Mouse (Mus musculus): ENCODE data around the gene Dnah5. TPM values are rescaled to one million over a fixed set of nuclear protein-coding genes. Genes with fewer than 3 reads are reported as not detected.

Gene Dnah5
- polyA plus RNA-seq, 1 experiment from 2014 or later, result 0.33 TPM

- Histone ChIP-seq H3K9me3 (ENCODE audit: control insufficient read depth, low read length) (no peaks in the 10 kb centered on the region), H3K4me3 (replicated peaks; ENCODE audit: low read length) (no peak overlapping the region), H3K36me3 (replicated peaks; ENCODE audit: control insufficient read depth, insufficient read depth) (no peaks in the 10 kb centered on the region), H3K4me1 (replicated peaks; ENCODE audit: control insufficient read depth, insufficient read depth, low read length) (peaks cover 5% of the 10 kb centered on the region; the same call in 1 of the 2 replicates), H3K27ac (peak overlapping the region; percentile 33; the same call in 1 of the 2 replicates), H3K4me2 (replicated peaks) (no peak overlapping the region), H3K27me3 (ENCODE audit: control insufficient read depth, insufficient read depth, low read length) (peaks cover 10% of the 10 kb centered on the region), H3K9ac (no peak overlapping the region)
- WGBS, result 25% methylated on average over 8 of the region's 8 CpGs
- DNase-seq (ENCODE audit: low spot score) (no peak), ATAC-seq (ENCODE audit: low FRiP score) (no peak)
Measured at GRCm38 (mm10) chr15:28216358-28216757, 12.8 kb downstream of the Dnah5 start.

GRCm38 (mm10) chr15:28227316-28227715 lies 23.8 kb downstream of the Dnah5 start:
- no peak overlapping the region for H3K4me3 ChIP-seq (replicated peaks; ENCODE audit: low read length)
- DNase-seq (ENCODE audit: low spot score) (no peak), ATAC-seq (ENCODE audit: low FRiP score) (no peak)
- no peaks in the 10 kb centered on the region for H3K36me3 ChIP-seq (replicated peaks; ENCODE audit: control insufficient read depth, insufficient read depth)
- H3K9ac ChIP-seq, result no peak overlapping the region
- H3K4me2 ChIP-seq (replicated peaks), result no peak overlapping the region
- H3K27me3 ChIP-seq (ENCODE audit: control insufficient read depth, insufficient read depth, low read length), result no peaks in the 10 kb centered on the region
- no peaks in the 10 kb centered on the region for H3K9me3 ChIP-seq (ENCODE audit: control insufficient read depth, low read length)
- no peak overlapping the region for H3K27ac ChIP-seq
- H3K4me1 ChIP-seq (replicated peaks; ENCODE audit: control insufficient read depth, insufficient read depth, low read length), result no peaks in the 10 kb centered on the region
- WGBS, result 60% methylated on average over 3 of the region's 3 CpGs

- WGBS, result 78% methylated on average over 1 of the region's 1 CpGs
- no peak for DNase-seq (ENCODE audit: low spot score)
- H3K4me2 ChIP-seq (replicated peaks), result no peak overlapping the region
- H3K9me3 ChIP-seq (ENCODE audit: control insufficient read depth, low read length), result no peaks in the 10 kb centered on the region
- no peak overlapping the region for H3K9ac ChIP-seq
- no peaks in the 10 kb centered on the region for H3K4me1 ChIP-seq (replicated peaks; ENCODE audit: control insufficient read depth, insufficient read depth, low read length)
- H3K27me3 ChIP-seq (ENCODE audit: control insufficient read depth, insufficient read depth, low read length), result no peaks in the 10 kb centered on the region
- H3K36me3 ChIP-seq (replicated peaks; ENCODE audit: control insufficient read depth, insufficient read depth), result no peaks in the 10 kb centered on the region
- no peak overlapping the region for H3K27ac ChIP-seq
- H3K4me3 ChIP-seq (replicated peaks; ENCODE audit: low read length), result no peak overlapping the region
- ATAC-seq (ENCODE audit: low FRiP score), result no peak
Measured at GRCm38 (mm10) chr15:28260250-28260649, 56.7 kb downstream of the Dnah5 start.

- no peak for ATAC-seq (ENCODE audit: low FRiP score)
- H3K4me3 ChIP-seq (replicated peaks; ENCODE audit: low read length), result no peak overlapping the region
- no peaks in the 10 kb centered on the region for H3K4me1 ChIP-seq (replicated peaks; ENCODE audit: control insufficient read depth, insufficient read depth, low read length)
- H3K9me3 ChIP-seq (ENCODE audit: control insufficient read depth, low read length), result no peaks in the 10 kb centered on the region
- DNase-seq (ENCODE audit: low spot score), result no peak
- 91% methylated on average over 4 of the region's 4 CpGs for WGBS
- H3K27me3 ChIP-seq (ENCODE audit: control insufficient read depth, insufficient read depth, low read length), result no peaks in the 10 kb centered on the region
- H3K36me3 ChIP-seq (replicated peaks; ENCODE audit: control insufficient read depth, insufficient read depth), result no peaks in the 10 kb centered on the region
- no peak overlapping the region for H3K9ac ChIP-seq
- H3K4me2 ChIP-seq (replicated peaks), result no peak overlapping the region
- no peak overlapping the region for H3K27ac ChIP-seq
Measured at GRCm38 (mm10) chr15:28299438-28299837, 95.9 kb downstream of the Dnah5 start.

- H3K4me3 ChIP-seq (replicated peaks; ENCODE audit: low read length), result no peak overlapping the region
- no peak overlapping the region for H3K9ac ChIP-seq
- 56% methylated on average over 8 of the region's 8 CpGs for WGBS
- no peak overlapping the region for H3K4me2 ChIP-seq (replicated peaks)
- no peaks in the 10 kb centered on the region for H3K9me3 ChIP-seq (ENCODE audit: control insufficient read depth, low read length)
- H3K27me3 ChIP-seq (ENCODE audit: control insufficient read depth, insufficient read depth, low read length), result no peaks in the 10 kb centered on the region
- no peak overlapping the region for H3K27ac ChIP-seq
- no peaks in the 10 kb centered on the region for H3K4me1 ChIP-seq (replicated peaks; ENCODE audit: control insufficient read depth, insufficient read depth, low read length)
- ATAC-seq (ENCODE audit: low FRiP score) (no peak), DNase-seq (ENCODE audit: low spot score) (no peak)
- H3K36me3 ChIP-seq (replicated peaks; ENCODE audit: control insufficient read depth, insufficient read depth), result no peaks in the 10 kb centered on the region
Measured at GRCm38 (mm10) chr15:28307131-28307530, 103.6 kb downstream of the Dnah5 start.

- peak; percentile 68; the same call in 1 of the 2 replicates for ATAC-seq (ENCODE audit: low FRiP score)
- no peaks in the 10 kb centered on the region for H3K36me3 ChIP-seq (replicated peaks; ENCODE audit: control insufficient read depth, insufficient read depth)
- no peaks in the 10 kb centered on the region for H3K9me3 ChIP-seq (ENCODE audit: control insufficient read depth, low read length)
- H3K4me2 ChIP-seq (replicated peaks), result no peak overlapping the region
- no peak overlapping the region for H3K9ac ChIP-seq
- 62% methylated on average over 2 of the region's 2 CpGs for WGBS
- no peak overlapping the region for H3K27ac ChIP-seq
- no peaks in the 10 kb centered on the region for H3K27me3 ChIP-seq (ENCODE audit: control insufficient read depth, insufficient read depth, low read length)
- H3K4me1 ChIP-seq (replicated peaks; ENCODE audit: control insufficient read depth, insufficient read depth, low read length), result no peaks in the 10 kb centered on the region
- DNase-seq (ENCODE audit: low spot score), result no peak
- no peak overlapping the region for H3K4me3 ChIP-seq (replicated peaks; ENCODE audit: low read length)
Measured at GRCm38 (mm10) chr15:28307884-28308283, 104.3 kb downstream of the Dnah5 start.

GRCm38 (mm10) chr15:28310516-28310915 lies 107.0 kb downstream of the Dnah5 start:
- no peak for ATAC-seq (ENCODE audit: low FRiP score)
- Histone ChIP-seq H3K9me3 (ENCODE audit: control insufficient read depth, low read length) (no peaks in the 10 kb centered on the region), H3K4me3 (replicated peaks; ENCODE audit: low read length) (no peak overlapping the region), H3K9ac (no peak overlapping the region), H3K4me1 (replicated peaks; ENCODE audit: control insufficient read depth, insufficient read depth, low read length) (no peaks in the 10 kb centered on the region), H3K4me2 (replicated peaks) (no peak overlapping the region), H3K36me3 (replicated peaks; ENCODE audit: control insufficient read depth, insufficient read depth) (no peaks in the 10 kb centered on the region), H3K27me3 (ENCODE audit: control insufficient read depth, insufficient read depth, low read length) (no peaks in the 10 kb centered on the region), H3K27ac (no peak overlapping the region)
- WGBS, result 80% methylated on average over 4 of the region's 4 CpGs
- DNase-seq (ENCODE audit: low spot score), result no peak

- Histone ChIP-seq H3K4me1 (replicated peaks; ENCODE audit: control insufficient read depth, insufficient read depth, low read length) (no peaks in the 10 kb centered on the region), H3K27ac (no peak overlapping the region), H3K4me2 (replicated peaks) (no peak overlapping the region), H3K27me3 (ENCODE audit: control insufficient read depth, insufficient read depth, low read length) (no peaks in the 10 kb centered on the region), H3K36me3 (replicated peaks; ENCODE audit: control insufficient read depth, insufficient read depth) (no peaks in the 10 kb centered on the region), H3K4me3 (replicated peaks; ENCODE audit: low read length) (no peak overlapping the region), H3K9me3 (ENCODE audit: control insufficient read depth, low read length) (no peaks in the 10 kb centered on the region), H3K9ac (no peak overlapping the region)
- WGBS, result 81% methylated on average over 14 of the region's 14 CpGs
- ATAC-seq (ENCODE audit: low FRiP score) (no peak), DNase-seq (ENCODE audit: low spot score) (no peak)
Measured at GRCm38 (mm10) chr15:28313451-28313850, 109.9 kb downstream of the Dnah5 start.

- Histone ChIP-seq H3K4me1 (replicated peaks; ENCODE audit: control insufficient read depth, insufficient read depth, low read length) (no peaks in the 10 kb centered on the region), H3K9ac (no peak overlapping the region), H3K27me3 (ENCODE audit: control insufficient read depth, insufficient read depth, low read length) (no peaks in the 10 kb centered on the region), H3K4me3 (replicated peaks; ENCODE audit: low read length) (no peak overlapping the region), H3K36me3 (replicated peaks; ENCODE audit: control insufficient read depth, insufficient read depth) (no peaks in the 10 kb centered on the region), H3K4me2 (replicated peaks) (no peak overlapping the region), H3K9me3 (ENCODE audit: control insufficient read depth, low read length) (no peaks in the 10 kb centered on the region), H3K27ac (no peak overlapping the region)
- ATAC-seq (ENCODE audit: low FRiP score) (0 out of 2 replicates have a peak, but pooled peaks have one; percentile 39), DNase-seq (ENCODE audit: low spot score) (peak; percentile 80)
- 31% methylated on average over 6 of the region's 6 CpGs for WGBS
Measured at GRCm38 (mm10) chr15:28315812-28316528, 112.4 kb downstream of the Dnah5 start.

- Histone ChIP-seq H3K9me3 (ENCODE audit: control insufficient read depth, low read length) (no peaks in the 10 kb centered on the region), H3K27ac (no peak overlapping the region), H3K4me3 (replicated peaks; ENCODE audit: low read length) (no peak overlapping the region), H3K4me2 (replicated peaks) (no peak overlapping the region), H3K9ac (no peak overlapping the region), H3K27me3 (ENCODE audit: control insufficient read depth, insufficient read depth, low read length) (no peaks in the 10 kb centered on the region), H3K4me1 (replicated peaks; ENCODE audit: control insufficient read depth, insufficient read depth, low read length) (no peaks in the 10 kb centered on the region), H3K36me3 (replicated peaks; ENCODE audit: control insufficient read depth, insufficient read depth) (no peaks in the 10 kb centered on the region)
- ATAC-seq (ENCODE audit: low FRiP score) (no peak), DNase-seq (ENCODE audit: low spot score) (no peak)
- 90% methylated on average over 7 of the region's 7 CpGs for WGBS
Measured at GRCm38 (mm10) chr15:28322533-28322932, 119.0 kb downstream of the Dnah5 start.
